Mouse (Mus musculus) intestine, postnatal 0 days (tissue): ENCODE measurements around the gene 1700023F06Rik. TPM values are rescaled to one million over a fixed set of nuclear protein-coding genes. Genes with fewer than 3 reads are reported as not detected.

Experiments
- ATAC-seq: fragments of 200-750 bp; cut with Nextera tagmentation; 2 replicates; pipeline ENCODE4 v1.8.0; 2017; ENCODE audit warnings: mild to moderate bottlenecking, moderate TSS enrichment, moderate library complexity
- H3K27ac ChIP-seq: fragments of 300-500 bp; sonication (generic); 2 replicates; pipeline ENCODE4 v1.5.1; 2014; ENCODE audit warnings: mild to moderate bottlenecking, low read depth, low read length, moderate library complexity
- H3K27me3 ChIP-seq: fragments of 300-500 bp; sonication (generic); replicated peaks from 2 replicates; pipeline ENCODE4 v1.6.1; 2014; ENCODE audit warnings: low read length, mixed read lengths; ENCODE audit not compliant: control insufficient read depth, insufficient read depth
- H3K36me3 ChIP-seq: fragments of 300-500 bp; sonication (generic); 2 replicates; pipeline ENCODE4 v1.6.1; 2014; ENCODE audit warnings: mild to moderate bottlenecking, moderate library complexity; ENCODE audit not compliant: control insufficient read depth, insufficient read depth
- H3K4me1 ChIP-seq: fragments of 300-500 bp; sonication (generic); replicated peaks from 2 replicates; pipeline ENCODE4 v1.6.1; 2014; ENCODE audit warnings: antibody characterized with exemption, low read length, mixed read lengths; ENCODE audit not compliant: control insufficient read depth, insufficient read depth
- H3K4me2 ChIP-seq: fragments of 300-500 bp; sonication (generic); replicated peaks from 2 replicates; pipeline ENCODE4 v1.6.1; 2014; ENCODE audit warnings: low read depth, mild to moderate bottlenecking, moderate library complexity
- H3K4me3 ChIP-seq: fragments of 300-500 bp; sonication (generic); 2 replicates; pipeline ENCODE4 v1.5.1; 2014; ENCODE audit warnings: low read depth, low read length
- H3K9ac ChIP-seq: fragments of 300-500 bp; sonication (generic); 2 replicates; pipeline ENCODE4 v1.6.1; 2014; ENCODE audit warnings: mild to moderate bottlenecking, low read depth, low read length
- H3K9me3 ChIP-seq: fragments of 300-500 bp; sonication (generic); 2 replicates; pipeline ENCODE4 v1.6.1; 2016; ENCODE audit warnings: mixed run types; ENCODE audit not compliant: control insufficient read depth
- CTCF ChIP-seq: sonication (generic); IDR thresholded peaks from 2 replicates; pipeline ENCODE4 v1.5.1; 2016; ENCODE audit warnings: low read depth, mild to moderate bottlenecking, control low read depth, antibody characterized with exemption, moderate library complexity
- WGBS: fragments of 180-500 bp; shearing (Covaris S2); extraction: QIAGEN DNeasy Blood & Tissue Kit; methylation state at CpG from one replicate; pipeline ENCODE4 v1.1.7; 2014; 5-methylcytosine and 5-hydroxymethylcytosine counted together
- polyA plus RNA-seq: library from polyadenylated mRNA; unstranded; fragments of >200 nt; fragmentation: Nextera tagmentation; extraction: Ambion mirVana; gene quantifications from 2 replicates; pipeline ENCODE4 v1.2.1, GENCODE M21; 2015

1700023F06Rik gene
- polyA plus RNA-seq, 1 experiment from 2014 or later: 0.77 TPM

GRCm38 (mm10) chr11:103149771-103150170 lies 58.6 kb downstream of the 1700023F06Rik start:
- Histone ChIP-seq H3K27ac (no peak overlapping the region), H3K27me3 (no peaks in the 10 kb centered on the region), H3K9ac (no peak overlapping the region), H3K4me2 (no peak overlapping the region), H3K36me3 (no peaks in the 10 kb centered on the region), H3K4me1 (0 out of 2 replicates have a peak, but pooled peaks cover 2% of the 10 kb centered on the region), H3K9me3 (no peaks in the 10 kb centered on the region), H3K4me3 (no peak overlapping the region)
- ATAC-seq: no peak
- 94% methylated on average over 4 of the region's 4 CpGs for WGBS
- TF ChIP-seq CTCF: no peak

Other genes with a start within 250 kb of the 1700023F06Rik start
- gene Nmt1, start 180.4 kb downstream of the 1700023F06Rik start, polyA plus RNA-seq: 58.4 and 63.1 TPM in 2 replicates
- gene Dcakd, start 180.2 kb downstream of the 1700023F06Rik start, polyA plus RNA-seq: 40.4 and 45.9 TPM in 2 replicates
- 1.0 and 1.5 TPM in 2 replicates for gene Plcd3, start 106.9 kb downstream of the 1700023F06Rik start, polyA plus RNA-seq
- gene Acbd4, start 106.9 kb downstream of the 1700023F06Rik start, polyA plus RNA-seq: 74.7 and 75.9 TPM in 2 replicates
- 4.6 and 6.0 TPM in 2 replicates for gene Hexim1, start 92.3 kb downstream of the 1700023F06Rik start, polyA plus RNA-seq
- gene Hexim2, start 76.1 kb downstream of the 1700023F06Rik start, polyA plus RNA-seq: 3.5 and 5.3 TPM in 2 replicates
- 0.80 and 1.0 TPM in 2 replicates for gene Fmnl1, start 37.5 kb downstream of the 1700023F06Rik start, polyA plus RNA-seq
- gene Spata32, start 9.9 kb upstream of the 1700023F06Rik start, polyA plus RNA-seq: not detected in 2 replicates
- gene Map3k14, start 58.9 kb upstream of the 1700023F06Rik start, polyA plus RNA-seq: 1.6 TPM in 2 replicates
- gene Arhgap27, start 155.1 kb upstream of the 1700023F06Rik start, polyA plus RNA-seq: 16.9 and 18.7 TPM in 2 replicates
- 4.7 and 5.2 TPM in 2 replicates for gene Plekhm1, start 204.1 kb upstream of the 1700023F06Rik start, polyA plus RNA-seq